Mouse (Mus musculus): Measurements from ENCODE around the gene Mbnl2.

GRCm38 (mm10) chr14:120267130-120267529 is 8.3 kb upstream of the Mbnl2 start:
- TF ChIP-seq POLR2A (IDR thresholded peaks at IDR 0.05; ENCODE audit: insufficient read depth, low read length) (no peak), CTCF (IDR thresholded peaks at IDR 0.05; ENCODE audit: low read depth, low read length) (no peak), EP300 (IDR thresholded peaks at IDR 0.05; ENCODE audit: insufficient read depth, low read depth, low read length) (no peak)

Measured in ES-Bruce4 (cell line).